Mouse (Mus musculus) WW6 (cell line): ENCODE data around the gene Ccdc146.
"Not testable (repeated sequence)": the region's sequence is repeated elsewhere in the genome, so short reads cannot be mapped to it uniquely, and the experiment has no call there.

Experiments
- DNase-seq: peaks from one replicate; pipeline ENCODE4 v3.0.0-alpha.2; 2013; ENCODE audit warnings: low read depth, low spot score

Ccdc146 gene

DNA sequence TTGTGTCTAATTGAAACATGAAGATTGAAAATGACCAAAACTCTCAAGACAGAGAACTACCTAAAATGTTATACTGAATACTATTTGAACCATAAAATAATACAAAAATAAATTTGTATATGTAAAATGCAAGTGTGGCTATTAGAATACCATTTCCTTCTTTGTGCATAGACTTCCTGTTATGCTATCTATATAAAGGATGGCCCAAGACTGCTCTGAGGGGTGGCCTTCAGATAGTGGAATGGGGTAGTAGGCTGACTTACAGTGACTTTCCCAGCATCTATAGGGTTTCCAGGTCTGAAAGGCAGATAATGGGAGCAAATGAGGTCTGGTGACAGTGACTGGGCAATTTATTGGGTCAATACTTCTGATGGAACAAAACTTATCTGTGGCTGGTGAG is 37.1 kb downstream of the Ccdc146 start:
- no peak for DNase-seq

GRCm38 (mm10) chr5:21386432-21386831 is 38.0 kb downstream of the Ccdc146 start:
- no peak for DNase-seq

GRCm38 (mm10) chr5:21384976-21385375 is 39.5 kb downstream of the Ccdc146 start:
- no peak for DNase-seq

- no peak for DNase-seq
Observed at GRCm38 (mm10) chr5:21384252-21384960, 40.1 kb downstream of the Ccdc146 start.

GRCm38 (mm10) chr5:21383392-21384251 is 40.9 kb downstream of the Ccdc146 start:
- DNase-seq = no peak

DNA sequence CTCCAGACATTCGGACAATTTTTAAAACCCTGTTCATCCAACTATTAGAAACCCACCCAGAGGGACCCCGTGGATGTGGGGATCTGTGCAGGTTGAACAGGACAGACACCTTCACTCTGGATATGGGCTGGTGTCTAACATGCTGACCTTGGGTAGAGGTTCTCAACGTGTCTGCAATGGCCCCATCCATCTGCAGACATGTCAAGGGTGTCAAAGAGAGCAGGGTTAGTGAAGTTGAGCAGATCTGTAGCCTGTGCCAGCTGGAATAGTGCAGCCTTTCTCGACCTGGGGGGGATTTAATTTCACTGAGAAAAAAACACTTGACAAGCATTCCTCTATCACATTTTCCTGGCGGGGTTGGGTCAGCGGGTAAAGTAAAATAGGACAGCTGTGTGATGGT is 41.8 kb downstream of the Ccdc146 start:
- no peak for DNase-seq

DNA sequence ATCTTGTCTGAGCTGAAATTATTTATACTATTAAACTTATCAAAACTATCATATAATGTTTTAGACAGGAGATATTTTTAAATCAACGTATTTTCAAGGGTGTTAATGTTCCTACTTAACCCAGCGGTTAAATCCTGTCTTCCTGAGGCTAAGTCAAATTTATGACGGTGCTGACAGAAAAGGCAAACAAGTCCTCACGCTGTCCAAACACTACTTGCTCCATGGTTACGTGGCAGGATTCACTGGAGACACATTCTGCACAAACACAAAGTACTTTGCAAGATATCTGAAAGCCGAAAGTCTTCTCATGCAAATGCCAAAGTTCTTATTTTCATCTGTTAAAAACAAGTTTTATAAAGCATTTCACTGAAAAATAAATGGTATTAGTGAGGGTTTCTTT is 42.5 kb downstream of the Ccdc146 start:
- no peak for DNase-seq

- no peak for DNase-seq
Observed at GRCm38 (mm10) chr5:21378397-21378796, 46.1 kb downstream of the Ccdc146 start.

DNA sequence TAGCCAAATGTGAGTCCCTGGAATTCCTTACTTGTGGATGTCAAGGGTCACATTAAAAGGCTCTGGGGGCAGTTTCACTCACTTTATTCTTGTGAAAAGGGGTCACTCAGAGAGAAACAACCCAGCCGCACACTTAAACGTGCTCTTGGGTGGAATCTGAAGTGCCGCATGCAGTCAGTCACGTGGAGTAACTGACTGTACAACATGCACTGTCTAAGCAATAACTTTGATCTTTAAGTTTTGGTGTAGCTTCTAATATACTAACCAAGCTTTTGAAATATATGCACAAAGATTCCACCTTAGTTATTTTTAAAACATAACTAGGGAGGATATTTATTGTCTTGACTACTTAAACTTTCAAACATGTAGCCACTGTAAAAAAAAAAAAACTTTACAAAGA is 47.5 kb downstream of the Ccdc146 start:
- DNase-seq = no peak

DNA sequence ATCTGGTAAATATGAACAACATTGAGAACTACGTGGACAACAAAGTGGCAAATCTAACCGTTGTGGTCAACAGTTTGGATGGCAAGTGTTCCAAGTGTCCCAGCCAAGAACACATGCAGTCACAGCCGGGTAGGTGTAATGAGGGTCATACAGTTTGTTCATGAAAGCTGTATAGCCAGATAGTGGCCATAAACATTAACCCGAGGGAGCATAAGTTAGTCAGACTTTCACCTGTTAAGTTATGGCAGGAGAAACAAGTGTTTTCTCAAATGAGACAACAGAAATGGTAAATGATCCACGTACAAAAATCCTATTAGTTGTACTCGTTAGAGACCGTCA is 51.3 kb downstream of the Ccdc146 start:
- DNase-seq = no peak

GRCm38 (mm10) chr5:21372493-21373179 is 51.8 kb downstream of the Ccdc146 start, which contains the start of gene Fgl2:
Gene Fgl2 (plus strand): TSS chr5:21372642.
- DNase-seq = no peak

- no peak for DNase-seq
Observed at GRCm38 (mm10) chr5:21371920-21372319, 52.6 kb downstream of the Ccdc146 start.

DNA sequence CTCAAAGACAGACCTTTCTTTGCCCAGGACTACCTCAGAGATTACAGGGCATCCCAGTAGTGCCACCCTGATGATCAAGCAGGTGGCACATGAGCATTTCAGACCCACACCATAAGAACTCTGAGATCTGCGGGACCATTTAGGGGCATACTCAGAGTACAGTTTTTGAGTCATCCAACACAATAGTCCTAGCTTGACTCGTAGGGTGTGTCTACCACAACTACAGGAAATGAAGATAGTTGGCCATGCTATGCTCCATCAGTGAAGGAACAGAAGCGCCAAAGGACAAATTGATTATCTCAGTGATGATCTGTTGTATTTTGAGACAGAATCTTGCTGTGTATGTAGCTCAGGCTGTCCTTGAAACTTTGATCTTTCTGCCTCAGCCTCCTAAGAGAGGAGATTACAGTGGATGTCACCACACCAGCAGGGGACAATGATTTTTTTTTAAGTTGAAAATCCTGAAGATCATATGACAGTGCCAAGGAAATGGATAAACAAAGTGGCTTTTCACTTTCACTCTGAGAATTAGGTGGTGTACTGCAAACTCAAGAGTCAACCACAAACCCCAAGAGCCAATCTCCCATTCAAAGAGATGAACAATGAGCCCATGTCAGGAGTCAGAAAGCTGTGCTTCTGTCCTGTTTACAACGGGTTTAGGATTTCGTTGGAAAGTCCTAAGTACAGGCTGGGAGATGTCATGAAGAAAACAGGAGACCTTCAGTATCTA is 54.1 kb downstream of the Ccdc146 start:
- DNase-seq = no peak

DNA sequence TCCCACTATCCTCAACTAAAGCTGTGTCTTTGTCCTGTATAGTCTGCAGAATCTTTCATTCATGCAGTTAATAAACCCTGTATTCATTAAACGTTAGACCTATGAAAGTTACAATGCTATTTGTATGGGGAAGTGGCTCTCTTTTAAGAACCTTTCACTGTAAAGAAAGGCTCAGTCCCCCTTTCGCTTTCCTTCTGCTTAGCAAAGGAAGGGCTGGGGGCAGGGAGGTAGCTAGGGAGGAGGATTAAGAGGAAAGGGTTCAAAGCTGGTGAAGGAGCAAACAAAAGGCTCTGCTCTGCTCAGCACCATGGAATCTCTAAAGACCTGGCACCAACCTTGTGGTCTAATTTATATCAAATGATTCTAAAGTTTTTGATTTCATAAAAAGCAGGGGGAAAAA is 57.0 kb downstream of the Ccdc146 start:
- no peak for DNase-seq

DNA sequence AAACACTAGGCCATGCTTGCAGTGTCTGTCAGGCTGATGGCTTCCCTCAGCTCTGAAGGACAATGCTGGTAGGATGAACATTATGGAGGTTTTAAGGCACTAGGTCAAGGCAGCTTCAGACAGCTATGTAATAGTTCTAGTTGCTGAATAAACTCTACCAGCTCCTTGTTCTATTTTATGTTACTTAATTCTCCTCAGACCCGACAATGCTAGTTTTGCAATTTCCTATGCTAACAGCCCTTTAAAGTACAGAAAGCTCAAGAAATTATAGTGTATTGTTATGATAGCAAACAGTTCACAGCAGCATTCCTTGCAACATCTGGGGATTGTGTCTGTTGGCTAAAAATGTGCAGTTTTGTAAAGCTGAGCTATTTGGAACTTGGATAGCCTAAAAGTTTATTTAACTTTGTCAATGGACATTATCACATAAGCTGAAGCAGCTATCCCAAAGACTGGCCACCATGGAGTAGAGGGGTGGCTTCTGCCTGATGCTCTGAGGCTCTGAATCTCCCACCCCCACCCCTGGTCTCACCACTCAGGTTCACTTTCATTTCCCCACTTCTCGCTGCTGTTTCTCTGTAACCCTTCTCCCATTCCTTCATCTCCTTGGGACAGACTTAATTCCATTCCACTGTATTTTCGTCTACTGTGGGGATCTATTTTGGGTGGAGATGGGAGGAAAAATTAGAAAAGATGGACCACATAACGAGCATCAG is 58.0 kb downstream of the Ccdc146 start:
- no peak for DNase-seq

GRCm38 (mm10) chr5:21363343-21363742 is 61.1 kb downstream of the Ccdc146 start:
- no peak for DNase-seq

DNA sequence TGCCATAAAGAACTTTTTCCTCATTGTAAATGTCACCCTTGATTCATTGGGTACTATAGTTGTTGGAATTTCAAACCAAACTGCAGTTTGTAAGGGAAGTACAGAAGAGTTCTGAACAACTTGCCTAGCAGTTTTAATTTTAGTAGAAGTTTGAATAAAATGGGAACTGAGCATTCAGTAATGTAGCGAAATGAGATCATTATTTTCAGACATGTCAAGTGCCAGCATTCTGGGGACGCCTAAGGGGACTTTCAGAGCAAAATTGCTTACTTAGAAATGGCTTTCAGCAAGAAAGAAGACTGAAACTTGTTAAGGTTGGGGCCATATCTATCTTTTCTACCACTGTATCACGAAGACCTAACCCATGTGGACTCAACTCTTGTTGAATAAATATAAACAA is 65.8 kb downstream of the Ccdc146 start:
- no peak for DNase-seq

GRCm38 (mm10) chr5:21351678-21352077 is 72.8 kb downstream of the Ccdc146 start:
- DNase-seq = no peak

GRCm38 (mm10) chr5:21348366-21348765 is 76.1 kb downstream of the Ccdc146 start:
- DNase-seq = no peak

DNA sequence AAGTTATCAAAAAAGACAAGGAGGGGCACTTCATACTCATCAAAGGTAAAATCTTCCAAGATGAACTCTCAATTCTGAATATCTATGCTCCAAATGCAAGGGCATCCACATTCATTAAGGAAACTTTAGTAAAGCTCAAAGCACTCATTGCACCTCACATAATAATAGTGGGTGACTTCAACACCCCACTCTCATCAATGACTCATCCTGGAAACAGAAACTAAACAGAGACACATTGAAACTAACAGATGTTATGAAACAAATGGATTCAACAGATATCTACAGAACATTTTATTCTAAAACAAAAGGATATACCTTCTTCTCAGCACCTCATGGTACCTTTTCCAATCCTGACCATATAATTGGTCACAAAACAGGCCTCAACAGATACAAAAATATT is 82.2 kb downstream of the Ccdc146 start:
- DNase-seq = not testable (repeated sequence)

- DNase-seq = no peak
Observed at GRCm38 (mm10) chr5:21332119-21332518, 92.4 kb downstream of the Ccdc146 start.
